Mouse (Mus musculus) cerebellum, adult 9-10 months (tissue): ENCODE results near the gene Ncf2.

Experiments
- DNase-seq: peaks from one replicate; pipeline ENCODE4 v3.0.0; 2022

Gene Ncf2

GRCm38 (mm10) chr1:152798125-152798524 lies 1.9 kb upstream of the Ncf2 start:
- DNase-seq = no peak

GRCm38 (mm10) chr1:152800633-152801176 lies 711 bp downstream of the Ncf2 start:
- DNase-seq = no peak

- DNase-seq = no peak
Observed at GRCm38 (mm10) chr1:152804907-152805306, 4.9 kb downstream of the Ncf2 start.

- DNase-seq = no peak
Observed at GRCm38 (mm10) chr1:152807619-152808391, 7.8 kb downstream of the Ncf2 start.

- no peak for DNase-seq
Observed at GRCm38 (mm10) chr1:152808392-152808680, 8.3 kb downstream of the Ncf2 start.

GRCm38 (mm10) chr1:152809541-152810252 lies 9.7 kb downstream of the Ncf2 start:
- no peak for DNase-seq

- no peak for DNase-seq
Observed at GRCm38 (mm10) chr1:152810533-152811439, 10.8 kb downstream of the Ncf2 start.

GRCm38 (mm10) chr1:152815265-152815701 lies 15.3 kb downstream of the Ncf2 start:
- DNase-seq = no peak

GRCm38 (mm10) chr1:152817027-152817769 lies 17.2 kb downstream of the Ncf2 start:
- DNase-seq = no peak

- no peak for DNase-seq
Observed at GRCm38 (mm10) chr1:152817794-152818193, 17.8 kb downstream of the Ncf2 start.

- no peak for DNase-seq
Observed at GRCm38 (mm10) chr1:152819558-152819957, 19.6 kb downstream of the Ncf2 start.

GRCm38 (mm10) chr1:152820911-152821695 lies 21.1 kb downstream of the Ncf2 start:
- DNase-seq = no peak

GRCm38 (mm10) chr1:152821746-152822145 lies 21.8 kb downstream of the Ncf2 start:
- no peak for DNase-seq

- DNase-seq = no peak
Observed at GRCm38 (mm10) chr1:152824206-152824605, 24.2 kb downstream of the Ncf2 start.

GRCm38 (mm10) chr1:152826446-152826845 lies 26.5 kb downstream of the Ncf2 start:
- DNase-seq = no peak

GRCm38 (mm10) chr1:152828168-152828567 lies 28.2 kb downstream of the Ncf2 start:
- no peak for DNase-seq

- no peak for DNase-seq
Observed at GRCm38 (mm10) chr1:152828637-152829355, 28.8 kb downstream of the Ncf2 start.

- no peak for DNase-seq
Observed at GRCm38 (mm10) chr1:152830054-152830453, 30.1 kb downstream of the Ncf2 start.

GRCm38 (mm10) chr1:152831003-152831402 lies 31.0 kb downstream of the Ncf2 start:
- DNase-seq = no peak

- DNase-seq = no peak
Observed at GRCm38 (mm10) chr1:152831619-152832018, 31.6 kb downstream of the Ncf2 start.

GRCm38 (mm10) chr1:152832316-152832715 lies 32.3 kb downstream of the Ncf2 start:
- DNase-seq = no peak
